Mouse (Mus musculus) adrenal gland, postnatal 14 days (tissue): ENCODE measurements at regions not wholly inside any gene's neighbourhood (a gene's known extent, or its start where the extent isn't known, plus 50 kb on each side); places are given as distances from the start of the nearest gene placed in this dataset.
"Not testable (repeated sequence)": the region's sequence is repeated elsewhere in the genome, so short reads cannot be mapped to it uniquely, and the experiment has no call there.

Source experiments
- DNase-seq: peaks from one replicate; pipeline ENCODE4 v3.0.0; 2021; ENCODE audit warnings: mixed read lengths
- microRNA-seq, 2 experiments: library from miRNA; unstranded; fragments of <30 nt; microRNA quantifications; one replicate each; pipeline ENCODE4 v1.2.0; 2021

DNA sequence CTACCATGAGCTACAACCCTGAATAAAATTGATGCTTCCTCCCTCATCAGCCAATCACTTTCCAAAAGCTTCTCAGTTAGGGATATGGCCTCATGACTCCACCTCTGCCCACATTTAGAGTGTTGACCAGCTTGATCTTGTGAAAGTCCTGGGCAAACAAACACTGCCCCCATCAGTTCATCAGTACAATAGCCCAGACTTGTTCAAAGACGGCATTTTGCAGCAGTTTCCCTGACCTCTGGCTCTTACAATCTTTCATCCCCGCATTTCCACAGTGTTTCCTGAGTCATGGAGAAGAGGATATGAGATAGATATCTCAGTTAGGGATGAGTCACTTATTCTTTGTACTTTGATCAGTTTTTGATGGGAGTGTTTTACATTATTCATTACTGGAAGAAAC is 203.5 kb upstream of the Asrgl1 start:
- peak; percentile 3 for DNase-seq

DNA sequence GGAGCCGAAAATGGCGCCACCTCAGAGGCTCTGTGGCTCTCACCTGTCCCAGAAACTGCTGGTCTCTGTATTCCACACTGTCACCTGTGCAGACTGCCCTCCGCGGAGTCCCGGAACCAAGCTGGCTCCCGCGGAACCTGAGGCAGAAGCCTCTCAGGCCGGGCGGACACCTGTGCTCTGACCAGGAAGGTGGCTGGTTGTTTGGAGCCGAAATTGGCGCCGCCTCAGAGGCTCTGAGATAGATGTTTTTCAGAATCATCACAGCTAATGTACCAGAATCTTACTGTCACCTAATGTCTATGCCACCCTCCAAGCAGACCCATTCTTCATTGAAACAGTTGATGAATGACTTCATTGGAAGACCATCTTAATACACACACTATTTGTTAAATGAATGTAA is 202.0 kb upstream of the Asrgl1 start:
- DNase-seq, result not testable (repeated sequence)

DNA sequence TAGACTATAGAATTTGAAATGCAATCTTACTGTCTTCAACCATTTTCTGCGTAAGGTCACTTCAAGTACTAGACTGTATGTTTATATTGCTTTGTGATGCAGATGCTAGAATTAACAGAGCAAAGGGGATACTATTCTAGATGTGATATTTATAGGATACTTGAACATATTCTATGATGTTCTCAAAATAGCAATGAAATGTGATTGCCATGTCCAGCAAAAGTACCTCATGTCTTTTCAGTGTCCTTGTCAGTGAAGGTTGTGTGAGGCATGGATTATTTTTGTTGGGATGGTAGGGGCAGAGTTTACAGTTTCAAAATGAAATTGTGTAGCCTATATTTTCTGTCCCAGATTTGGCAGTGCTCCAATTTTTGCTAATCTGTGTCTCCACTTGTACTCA is 182.5 kb upstream of the Asrgl1 start:
- DNase-seq, result not testable (repeated sequence)

DNA sequence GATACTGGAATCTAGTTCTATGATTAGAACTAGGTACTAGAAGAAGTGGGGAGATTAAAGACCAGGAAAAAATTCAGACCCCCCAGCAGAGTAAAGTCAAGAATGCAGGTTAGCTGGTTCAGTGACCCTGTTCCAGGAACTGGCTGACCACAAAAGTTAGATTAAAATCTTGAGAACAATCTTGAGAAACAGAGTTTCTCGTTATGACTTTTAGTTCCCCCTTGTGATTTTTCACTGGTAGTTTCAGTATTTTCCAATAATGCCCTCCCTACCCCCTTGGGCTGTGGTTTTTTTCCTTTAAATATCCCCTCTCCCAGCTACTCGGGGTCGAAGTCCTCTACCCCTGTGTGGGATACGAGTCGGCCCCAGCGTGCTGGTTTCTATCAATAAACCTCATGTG is 180.7 kb upstream of the Asrgl1 start:
- not testable (repeated sequence) for DNase-seq

DNA sequence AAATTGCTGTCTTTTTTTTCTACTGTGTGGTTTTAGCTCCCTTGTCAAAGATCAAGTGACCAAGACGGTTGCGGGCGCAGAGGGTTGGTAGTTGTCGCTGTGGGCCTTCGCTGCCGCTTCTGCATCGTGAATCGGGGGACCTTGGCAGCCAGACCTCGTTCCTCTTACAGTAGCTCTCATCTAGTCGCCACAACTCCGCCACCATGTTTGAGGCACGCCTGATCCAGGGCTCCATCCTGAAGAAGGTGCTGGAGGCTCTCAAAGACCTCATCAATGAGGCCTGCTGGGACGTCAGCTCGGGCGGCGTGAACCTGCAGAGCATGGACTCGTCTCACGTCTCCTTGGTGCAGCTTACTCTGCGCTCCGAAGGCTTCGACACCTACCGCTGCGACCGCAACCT is 147.7 kb upstream of the Asrgl1 start:
- peak; percentile 13 for DNase-seq

DNA sequence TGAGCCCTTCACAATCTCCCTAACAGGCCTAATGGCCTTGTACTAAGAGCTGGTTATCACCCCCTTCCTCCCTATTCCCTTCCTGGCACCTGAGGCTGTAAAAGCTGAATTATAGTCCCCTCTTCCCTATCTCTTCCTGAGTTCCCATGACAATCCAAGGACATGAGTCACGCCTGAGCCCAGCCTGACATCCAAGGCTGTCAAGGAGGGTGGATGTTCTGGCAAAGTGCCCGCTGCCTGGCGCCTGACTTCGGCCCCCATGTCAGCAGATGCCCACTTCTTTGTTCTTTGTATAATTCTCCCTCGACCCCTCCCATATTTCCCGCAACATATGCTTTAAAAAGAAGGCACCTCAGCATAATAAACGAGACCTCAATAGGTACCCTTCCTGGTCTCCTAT is 99.2 kb upstream of the Asrgl1 start:
- DNase-seq, result peak; percentile 66

Small RNAs in the stretch of these regions (microRNA-seq; reads per million reads assigned to microRNA genes)
- gene Gm24543, result 0 reads per million in 2 experiments
